Mouse (Mus musculus) myocyte (in vitro differentiated cells): ENCODE measurements at regions not wholly inside any gene's neighbourhood (a gene's known extent, or its start where the extent isn't known, plus 50 kb on each side); places are given as distances from the start of the nearest gene placed in this dataset.

ENCODE experiments used
- POLR2AphosphoS2 ChIP-seq: IDR thresholded peaks from one replicate; pipeline ENCODE4 v1.6.1; 2011; ENCODE audit warnings: low read depth, control low read depth; ENCODE audit not compliant: insufficient read length
- USF1 ChIP-seq: IDR thresholded peaks from one replicate; pipeline ENCODE4 v1.6.1; 2011; ENCODE audit warnings: low read depth, mild to moderate bottlenecking, control low read depth, moderate library complexity

GRCm38 (mm10) chr5:96909218-96909617 lies 88.3 kb upstream of the Bmp2k start:
- no peak for TF ChIP-seq POLR2AphosphoS2
- no peak for TF ChIP-seq USF1
